Mouse (Mus musculus) CD4-positive, CD25-positive, alpha-beta regulatory T cell, adult 2 months (primary cell): ENCODE data around the gene Ctsw.

Experiments
- DNase-seq: peaks from one replicate; pipeline ENCODE4 v3.0.0-alpha.2; 2012; ENCODE audit warnings: low read depth, low spot score

The Ctsw gene

GRCm38 (mm10) chr19:5488878-5489571 is 20.7 kb upstream of the Ctsw start:
- peak; percentile 97 for DNase-seq

GRCm38 (mm10) chr19:5487768-5488550 is 19.7 kb upstream of the Ctsw start, which contains the start of gene Mus81:
Gene Mus81, minus strand, starts transcription at chr19:5488402.
- DNase-seq = peak; percentile 96

- DNase-seq = no peak
Observed at GRCm38 (mm10) chr19:5486771-5487170, 18.5 kb upstream of the Ctsw start.

- no peak for DNase-seq
Observed at GRCm38 (mm10) chr19:5486286-5486685, 18.0 kb upstream of the Ctsw start.

GRCm38 (mm10) chr19:5485821-5486220 is 17.5 kb upstream of the Ctsw start:
- no peak for DNase-seq

GRCm38 (mm10) chr19:5485371-5485770 is 17.1 kb upstream of the Ctsw start:
- DNase-seq = no peak

GRCm38 (mm10) chr19:5484496-5484895 is 16.2 kb upstream of the Ctsw start:
- DNase-seq = no peak

- DNase-seq = no peak
Observed at GRCm38 (mm10) chr19:5483386-5484359, 15.4 kb upstream of the Ctsw start.

- DNase-seq = no peak
Observed at GRCm38 (mm10) chr19:5481398-5481797, 13.1 kb upstream of the Ctsw start.

GRCm38 (mm10) chr19:5480016-5480415 is 11.7 kb upstream of the Ctsw start:
- DNase-seq = no peak

- DNase-seq = no peak
Observed at GRCm38 (mm10) chr19:5477668-5478300, 9.5 kb upstream of the Ctsw start.

GRCm38 (mm10) chr19:5477004-5477667 is 8.8 kb upstream of the Ctsw start:
- DNase-seq = no peak

GRCm38 (mm10) chr19:5475069-5475714 is 6.9 kb upstream of the Ctsw start:
- no peak for DNase-seq

GRCm38 (mm10) chr19:5474281-5475068 is 6.2 kb upstream of the Ctsw start:
- peak; percentile 44 for DNase-seq

- DNase-seq = peak; percentile 68
Observed at GRCm38 (mm10) chr19:5473720-5474119, 5.4 kb upstream of the Ctsw start, which contains the start of gene Efemp2. Gene Efemp2, plus strand, starts transcription at chr19:5473954.

GRCm38 (mm10) chr19:5472857-5473256 is 4.5 kb upstream of the Ctsw start:
- peak; percentile 39 for DNase-seq

GRCm38 (mm10) chr19:5471846-5472245 is 3.5 kb upstream of the Ctsw start:
- DNase-seq = no peak

GRCm38 (mm10) chr19:5466916-5467500 is 1.3 kb downstream of the Ctsw start:
- DNase-seq = no peak

GRCm38 (mm10) chr19:5465037-5465436 is 3.3 kb downstream of the Ctsw start:
- no peak for DNase-seq
